Mouse (Mus musculus) telencephalon, adult 2 months (tissue): ENCODE measurements around the gene Catsperz.
A peak's percentile ranks its signal among the peaks of the same experiment; 100 is the strongest.

Experiments
- DNase-seq: peaks from one replicate; pipeline ENCODE4 v3.0.0-alpha.2; 2011; ENCODE audit warnings: low read depth, low spot score

Catsperz gene

GRCm38 (mm10) chr19:6925307-6925573 lies at the start of gene Catsperz:
Gene Catsperz (minus strand): TSS chr19:6925380.
- DNase-seq: no peak

- DNase-seq: no peak
Observed at GRCm38 (mm10) chr19:6974211-6975205, 49.3 kb upstream of the Catsperz start, which contains the start of gene Ppp1r14b. Gene Ppp1r14b (plus strand): TSS chr19:6974968.

GRCm38 (mm10) chr19:6973581-6974190 lies 48.5 kb upstream of the Catsperz start:
- DNase-seq: no peak

DNA sequence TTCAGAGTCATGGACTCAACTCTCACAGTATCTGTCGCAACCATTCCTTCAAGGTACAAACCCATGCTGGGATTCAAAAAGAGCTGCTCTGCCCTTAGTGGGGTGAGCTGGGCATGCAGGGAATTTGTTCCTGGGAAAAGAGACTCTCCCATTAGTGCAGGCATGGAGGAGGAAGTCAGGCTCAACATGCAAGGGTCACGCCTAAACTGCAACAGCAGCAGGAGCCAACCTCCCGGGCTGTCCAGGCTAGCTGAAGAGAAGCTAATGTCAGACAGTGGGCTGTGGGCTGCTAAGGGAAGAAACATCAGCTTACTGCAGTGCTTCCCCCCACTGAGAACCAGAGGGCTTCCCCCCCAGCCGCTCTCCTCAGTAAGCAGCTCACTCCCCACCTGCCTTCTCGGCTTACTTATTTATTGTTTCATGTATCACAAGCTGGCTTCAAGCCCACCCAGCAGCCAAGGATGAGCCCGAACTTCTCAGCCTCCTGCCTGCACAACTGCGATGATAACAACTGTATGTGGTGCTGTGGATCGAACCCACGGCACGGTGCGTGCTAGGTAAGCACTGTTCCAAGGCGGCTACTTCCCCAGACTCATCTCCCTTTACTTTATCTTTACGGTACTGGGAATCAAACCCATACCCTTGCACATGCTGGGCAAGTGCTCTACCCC lies 47.2 kb upstream of the Catsperz start:
- no peak for DNase-seq

- no peak for DNase-seq
Observed at GRCm38 (mm10) chr19:6971644-6972043, 46.5 kb upstream of the Catsperz start.

- DNase-seq: no peak
Observed at GRCm38 (mm10) chr19:6970460-6971085, 45.4 kb upstream of the Catsperz start.

DNA sequence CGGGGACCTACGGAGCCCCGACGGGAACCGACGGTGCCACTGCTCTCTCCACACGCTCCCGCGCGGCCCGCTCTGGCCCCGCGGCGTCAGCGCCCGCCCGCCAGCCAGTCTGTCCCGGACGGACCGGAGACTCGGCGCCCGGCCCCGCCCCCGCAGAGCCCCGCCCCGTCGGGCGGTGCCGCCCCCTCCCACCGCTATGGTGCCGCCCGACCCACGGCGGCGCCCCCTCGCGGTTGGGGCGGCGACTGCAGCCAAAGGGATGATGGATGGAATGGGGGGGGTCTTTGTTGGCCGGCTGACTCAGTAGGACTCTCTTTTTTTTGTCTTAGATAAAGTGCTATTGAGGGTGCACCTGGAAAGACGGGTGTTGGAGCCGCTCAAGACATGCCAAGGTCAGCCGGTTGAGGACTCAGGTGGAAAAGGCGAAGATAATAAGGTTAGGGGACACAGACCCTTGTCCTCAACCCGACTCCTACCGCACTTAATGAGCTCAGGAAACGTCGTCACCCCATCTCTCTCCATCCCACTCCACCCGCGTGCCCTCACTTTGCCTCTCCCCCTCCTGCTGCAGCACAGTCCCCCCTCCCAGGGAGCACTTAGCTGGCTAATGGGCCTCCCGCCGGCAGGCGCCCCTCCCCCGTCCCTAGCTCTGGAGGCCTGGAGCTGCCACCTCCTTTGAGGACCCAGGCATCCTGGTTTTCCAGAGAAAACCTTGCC lies 44.6 kb upstream of the Catsperz start:
- DNase-seq: no peak

DNA sequence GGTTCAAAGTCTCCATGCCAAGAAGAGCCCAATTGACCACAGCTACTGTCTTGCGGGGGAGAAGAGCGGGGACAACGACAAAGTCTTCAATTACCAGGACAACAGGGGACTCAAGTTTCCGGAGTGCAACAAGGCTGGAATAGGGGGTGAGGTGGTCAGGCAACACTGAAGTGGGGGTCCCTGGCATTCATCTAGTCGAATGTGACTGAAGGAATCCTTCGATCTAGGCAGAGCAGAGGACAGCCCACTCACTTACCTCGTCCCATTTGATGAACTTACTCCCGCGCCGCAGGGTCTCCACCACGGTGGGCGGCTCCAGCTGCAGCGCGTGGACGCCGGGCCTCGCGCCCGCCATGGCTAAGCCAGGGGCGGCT lies 44.1 kb upstream of the Catsperz start:
- no peak for DNase-seq

DNA sequence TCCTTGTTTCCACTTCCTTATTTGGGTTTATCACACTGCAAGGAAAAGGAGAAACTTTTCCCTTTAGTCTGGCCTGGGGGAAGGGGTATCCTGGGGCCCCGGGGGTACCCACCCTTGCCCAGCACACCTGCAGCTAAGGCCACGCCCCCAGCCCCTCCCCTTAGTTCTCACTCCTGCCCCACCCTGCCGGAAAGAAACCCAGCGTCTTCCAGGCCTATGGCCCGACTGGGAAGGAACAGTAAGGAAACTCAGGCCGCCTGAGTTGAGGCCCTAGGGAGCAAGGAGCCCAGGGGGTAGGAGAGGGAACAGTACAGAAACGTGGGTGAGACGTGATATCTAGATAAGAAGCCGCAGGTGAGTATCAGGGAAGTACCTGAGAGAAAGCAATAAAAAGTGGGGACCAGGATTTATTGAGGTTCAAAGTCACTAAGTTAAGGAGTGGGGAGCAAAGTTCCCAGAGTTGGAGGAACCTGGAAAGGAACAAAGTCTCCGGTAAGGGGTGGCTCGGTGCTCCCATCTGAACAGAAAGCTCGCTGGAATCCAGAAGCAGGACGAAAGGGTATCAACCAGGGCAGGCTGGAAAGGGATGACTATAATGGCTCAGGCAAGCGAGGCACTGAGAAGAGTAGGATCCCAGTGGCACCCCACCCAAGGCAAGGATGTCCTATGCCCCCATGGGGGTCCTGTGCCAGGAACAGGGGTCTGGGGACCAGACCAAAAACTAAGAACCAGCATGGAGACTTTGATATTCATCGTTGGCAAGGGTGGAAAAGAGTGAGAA lies 43.5 kb upstream of the Catsperz start:
- DNase-seq: no peak

- no peak for DNase-seq
Observed at GRCm38 (mm10) chr19:6956461-6956860, 31.3 kb upstream of the Catsperz start.

GRCm38 (mm10) chr19:6955424-6955823 lies 30.2 kb upstream of the Catsperz start:
- DNase-seq: no peak

- no peak for DNase-seq
Observed at GRCm38 (mm10) chr19:6954046-6954445, 28.9 kb upstream of the Catsperz start.

DNA sequence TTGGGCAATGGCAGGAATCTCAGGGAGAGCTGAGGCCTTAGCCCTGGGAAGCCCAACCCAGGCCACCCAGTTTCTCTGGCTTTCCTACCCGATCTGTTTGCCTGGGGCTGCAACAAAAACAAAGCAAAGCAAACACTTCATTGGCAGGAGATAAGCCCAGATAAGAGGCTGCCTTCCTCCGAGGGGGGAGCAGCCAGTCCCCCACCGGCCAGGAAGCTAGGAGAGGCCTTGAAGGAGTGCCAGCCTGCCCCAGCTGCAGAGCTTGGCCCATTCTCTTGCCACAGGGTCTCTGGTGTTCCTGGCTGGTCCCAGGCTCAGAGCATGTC lies 27.5 kb upstream of the Catsperz start:
- no peak for DNase-seq

GRCm38 (mm10) chr19:6951994-6952711 lies 27.0 kb upstream of the Catsperz start:
- DNase-seq: no peak

- DNase-seq: peak; percentile 95
Observed at GRCm38 (mm10) chr19:6951381-6951968, 26.3 kb upstream of the Catsperz start.

GRCm38 (mm10) chr19:6950613-6951153 lies 25.5 kb upstream of the Catsperz start:
- DNase-seq: peak; percentile 76

DNA sequence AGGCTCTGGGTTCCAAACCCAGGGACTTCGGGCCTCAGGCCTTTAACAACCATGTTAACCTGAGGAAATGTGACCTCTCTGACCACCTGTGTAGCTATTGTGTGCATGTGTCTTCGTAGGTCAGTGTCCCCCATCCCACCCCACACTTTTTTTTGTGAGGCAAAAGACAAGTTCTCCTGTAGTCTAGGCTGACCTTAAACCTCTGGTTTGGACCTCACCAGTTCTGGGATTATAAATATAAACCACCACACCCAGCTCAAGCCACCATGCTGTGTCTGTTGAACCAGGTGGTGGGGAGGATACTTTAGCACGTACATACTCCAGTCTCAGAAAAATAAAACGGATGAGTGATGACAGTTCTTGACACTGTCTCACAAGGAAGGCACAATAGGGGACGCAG lies 24.8 kb upstream of the Catsperz start:
- no peak for DNase-seq

- DNase-seq: no peak
Observed at GRCm38 (mm10) chr19:6949532-6949931, 24.4 kb upstream of the Catsperz start.

- DNase-seq: no peak
Observed at GRCm38 (mm10) chr19:6948186-6948585, 23.0 kb upstream of the Catsperz start.
